Mouse (Mus musculus): ENCODE measurements around the gene Rere.

- no peak for TF ChIP-seq HCFC1 (IDR thresholded peaks at IDR 0.05; ENCODE audit: borderline replicate concordance, insufficient read depth, low read length)
- no peak for TF ChIP-seq MAFK (IDR thresholded peaks at IDR 0.05; ENCODE audit: insufficient read depth, low read depth, low read length)
- no peak for TF ChIP-seq ZNF384 (IDR thresholded peaks at IDR 0.05; ENCODE audit: low read depth, low read length)
- TF ChIP-seq ZC3H11A (IDR thresholded peaks at IDR 0.05; ENCODE audit: borderline replicate concordance, low read depth, low read length), result no peak
- TF ChIP-seq CHD2 (IDR thresholded peaks at IDR 0.05; ENCODE audit: low read depth, low read length), result no peak
Measured at GRCm38 (mm10) chr4:150552751-150553600, 271.5 kb downstream of the Rere start.
